Mouse (Mus musculus) erythroblast, embryonic 14.5 days (primary cell): ENCODE results near the gene Bcr. TPM values are rescaled to one million over a fixed set of nuclear protein-coding genes. Genes with fewer than 3 reads are reported as not detected.
"Not testable (repeated sequence)": the region's sequence is repeated elsewhere in the genome, so short reads cannot be mapped to it uniquely, and the experiment has no call there.

Experiments used
- H3K27me3 ChIP-seq: 2 replicates; pipeline ENCODE4 v1.6.1; 2012; ENCODE audit warnings: inconsistent platforms; ENCODE audit not compliant: control insufficient read depth
- H3K36me3 ChIP-seq: 2 replicates; pipeline ENCODE4 v1.6.1; 2012; ENCODE audit warnings: mild to moderate bottlenecking, inconsistent platforms; ENCODE audit not compliant: control insufficient read depth
- H3K4me1 ChIP-seq: 2 replicates; pipeline ENCODE4 v1.6.1; 2012; ENCODE audit warnings: inconsistent platforms; ENCODE audit not compliant: control insufficient read depth
- H3K4me3 ChIP-seq: replicated peaks from 2 replicates; pipeline ENCODE3; 2012; ENCODE audit warnings: moderate library complexity, mild to moderate bottlenecking, inconsistent platforms
- H3K9me3 ChIP-seq: 2 replicates; pipeline ENCODE4 v1.6.1; 2012; ENCODE audit warnings: low read length, inconsistent platforms, mixed read lengths; ENCODE audit not compliant: control insufficient read depth
- GATA1 ChIP-seq: IDR thresholded peaks from 2 replicates; pipeline ENCODE4 v1.6.1; 2012; ENCODE audit warnings: low read length, inconsistent platforms, mixed read lengths
- TAL1 ChIP-seq: IDR thresholded peaks from 3 replicates; pipeline ENCODE4 v1.6.1; 2012; ENCODE audit warnings: low read length, inconsistent platforms, mixed read lengths
- polyA plus RNA-seq: library from polyadenylated mRNA; stranded (reverse); fragments of >175 nt; gene quantifications from 2 replicates; pipeline ENCODE4 v1.2.3, GENCODE M21; 2012

Bcr gene
- polyA plus RNA-seq, 1 experiment, result 0.11 TPM

GRCm38 (mm10) chr10:75031345-75032114 lies 28.9 kb upstream of the Bcr start:
- H3K4me3 ChIP-seq, result no peak overlapping the region
- TF ChIP-seq GATA1 (no peak), TAL1 (no peak)
- H3K4me1 ChIP-seq, result no peaks in the 10 kb centered on the region
- no peaks in the 10 kb centered on the region for H3K9me3 ChIP-seq
- no peaks in the 10 kb centered on the region for H3K27me3 ChIP-seq
- no peaks in the 10 kb centered on the region for H3K36me3 ChIP-seq

DNA sequence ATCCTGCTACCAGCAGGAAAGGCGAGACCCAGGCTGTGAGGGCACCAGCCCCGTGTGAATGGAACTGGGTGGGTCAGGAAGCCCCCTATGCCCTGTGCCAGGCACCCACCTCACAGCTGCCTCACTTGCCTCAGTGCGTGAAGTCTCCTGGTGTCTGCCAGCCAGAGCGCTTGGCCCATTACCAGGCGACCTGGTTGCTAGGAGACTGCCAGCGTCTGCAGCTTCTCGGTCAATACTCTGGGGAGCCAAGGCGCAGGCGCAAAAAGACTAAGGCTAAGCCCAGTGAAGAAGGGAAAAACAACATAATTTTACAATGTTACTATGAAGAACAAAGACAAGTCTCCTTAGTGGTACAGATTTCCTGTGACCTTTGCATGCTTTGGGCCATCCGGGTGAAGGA lies 28.0 kb upstream of the Bcr start, which contains the start of gene Rsph14:
Rsph14 (minus strand) TSS at position 192 of the 400 bp plus-strand sequence.
- Histone ChIP-seq H3K9me3 (no peaks in the 10 kb centered on the region), H3K27me3 (peaks cover 6% of the 10 kb centered on the region), H3K36me3 (no peaks in the 10 kb centered on the region), H3K4me3 (no peak within 1 kb of the TSS), H3K4me1 (peaks cover 6% of the 10 kb centered on the region)
- TF ChIP-seq TAL1, result no peak
- no peak for TF ChIP-seq GATA1

DNA sequence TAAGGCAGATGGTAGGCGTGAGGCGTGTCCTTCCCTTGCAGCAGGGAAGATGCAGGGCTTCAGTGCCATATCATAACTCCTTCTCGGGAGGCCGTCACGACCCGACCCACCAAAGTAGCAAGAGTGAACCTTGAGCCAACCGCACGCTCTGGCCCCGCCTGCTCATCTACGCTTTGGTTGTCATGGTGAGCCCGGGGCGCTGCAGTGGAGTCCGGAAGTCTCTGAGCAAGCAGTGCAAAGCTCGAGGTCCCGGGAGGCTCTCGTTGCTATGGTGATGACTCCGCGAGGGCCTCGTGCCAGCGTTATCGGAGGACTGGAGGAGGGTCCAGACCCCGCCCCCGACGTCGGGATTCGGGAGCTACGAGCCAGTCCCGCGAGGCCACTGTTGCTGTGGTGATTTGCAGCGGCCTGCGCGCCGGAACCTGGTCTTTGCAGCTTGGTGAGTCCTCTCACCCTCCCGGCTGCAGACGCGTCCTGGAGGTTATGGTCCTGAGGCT lies 23.5 kb upstream of the Bcr start, which contains the start of gene Rab36:
Rab36 (plus strand) TSS at position 176 of the 497 bp plus-strand sequence.
- peaks cover 6% of the 10 kb centered on the region for H3K27me3 ChIP-seq
- TF ChIP-seq TAL1 (no peak), GATA1 (no peak)
- no peaks in the 10 kb centered on the region for H3K36me3 ChIP-seq
- peaks cover 10% of the 10 kb centered on the region for H3K4me1 ChIP-seq
- H3K9me3 ChIP-seq, result no peaks in the 10 kb centered on the region
- peak within 1 kb of the TSS; percentile 19 for H3K4me3 ChIP-seq

DNA sequence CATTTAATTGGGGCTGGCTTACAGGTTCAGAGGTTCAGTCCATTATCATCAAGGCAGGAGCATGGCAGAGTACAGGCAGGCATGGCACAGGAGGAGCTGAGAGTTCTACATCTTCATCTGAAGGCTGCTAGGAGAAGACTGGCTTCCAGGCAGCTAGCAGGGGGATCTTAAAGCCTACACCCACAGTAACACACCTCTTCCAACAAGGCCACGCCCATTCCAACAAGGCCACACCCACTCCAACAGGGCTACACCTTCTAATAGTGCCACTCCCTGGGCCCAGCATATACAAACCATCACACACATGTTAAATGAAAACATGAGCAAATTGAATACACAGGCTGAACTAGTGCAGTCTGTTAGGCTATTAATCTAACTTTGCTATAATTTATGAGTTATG lies 18.3 kb upstream of the Bcr start:
- not testable (repeated sequence) for H3K9me3 ChIP-seq, H3K27me3 ChIP-seq, H3K4me3 ChIP-seq, H3K36me3 ChIP-seq
- H3K4me1 ChIP-seq, result peaks cover 22% of the 10 kb centered on the region

DNA sequence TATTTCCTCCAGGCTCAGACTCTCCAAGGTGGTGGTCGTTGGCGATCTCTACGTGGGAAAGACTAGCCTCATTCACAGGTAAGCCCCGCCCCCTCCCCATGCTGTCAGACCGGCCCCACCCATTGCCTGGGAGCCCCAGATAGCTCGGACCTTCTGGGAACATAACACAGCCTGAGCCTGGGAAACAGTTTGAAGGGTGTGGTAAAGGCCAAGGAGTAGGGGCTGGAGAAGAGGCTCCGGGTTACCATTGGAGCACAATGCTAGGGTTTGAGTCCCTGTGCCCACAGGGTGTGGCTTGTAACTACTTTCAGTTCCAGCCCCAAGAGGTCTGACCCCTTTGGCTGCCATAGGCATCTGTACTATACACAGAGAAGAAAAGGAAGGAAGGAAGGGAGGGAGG lies 15.9 kb upstream of the Bcr start:
- TF ChIP-seq TAL1 (no peak), GATA1 (no peak)
- H3K4me1 ChIP-seq, result peaks cover 20% of the 10 kb centered on the region
- H3K27me3 ChIP-seq, result no peaks in the 10 kb centered on the region
- no peaks in the 10 kb centered on the region; the same call in 1 of the 2 replicates for H3K36me3 ChIP-seq
- H3K9me3 ChIP-seq, result no peaks in the 10 kb centered on the region
- no peak overlapping the region for H3K4me3 ChIP-seq

- Histone ChIP-seq H3K36me3 (no peaks in the 10 kb centered on the region; the same call in 1 of the 2 replicates), H3K9me3 (no peaks in the 10 kb centered on the region), H3K27me3 (no peaks in the 10 kb centered on the region), H3K4me1 (peaks cover 20% of the 10 kb centered on the region), H3K4me3 (no peak overlapping the region)
- TF ChIP-seq GATA1 (no peak), TAL1 (no peak)
Observed at GRCm38 (mm10) chr10:75045831-75046230, 14.6 kb upstream of the Bcr start.

- H3K4me1 ChIP-seq, result peaks cover 13% of the 10 kb centered on the region
Observed at GRCm38 (mm10) chr10:75048711-75049110, 11.7 kb upstream of the Bcr start.

DNA sequence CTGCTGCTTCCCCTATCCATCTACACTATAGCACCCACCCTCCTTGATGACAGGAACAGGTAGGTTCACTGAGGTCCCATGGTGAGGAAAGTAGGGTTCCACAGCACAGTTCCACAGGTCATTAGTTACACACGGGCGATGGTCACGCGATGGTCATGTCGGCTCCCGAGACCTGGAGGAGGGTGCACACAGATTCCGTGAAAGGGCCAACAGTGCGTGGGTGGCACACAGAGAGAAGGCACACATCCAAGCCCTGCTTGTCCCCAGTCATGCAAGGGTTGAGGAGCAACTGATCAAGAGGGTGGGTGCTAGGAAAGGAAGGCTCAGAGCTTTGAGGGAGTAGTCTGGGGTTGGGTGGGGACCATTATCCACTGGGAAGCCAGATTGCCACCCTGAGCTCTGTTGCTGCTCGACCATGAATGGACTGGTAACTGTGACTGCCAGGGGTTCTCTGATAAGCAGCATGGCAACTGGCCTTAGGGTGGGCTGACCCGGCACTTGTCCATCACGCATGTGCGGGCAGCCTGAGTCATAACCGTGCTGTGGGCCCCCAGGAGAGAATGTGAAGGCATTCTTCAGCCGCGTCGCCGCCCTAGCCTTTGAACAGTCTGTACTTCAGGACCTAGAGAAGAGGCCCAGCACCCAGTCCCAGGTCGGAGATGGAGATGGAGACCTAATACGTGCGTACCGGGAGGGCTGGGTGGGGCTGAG lies 8.9 kb upstream of the Bcr start:
- H3K27me3 ChIP-seq, result no peaks in the 10 kb centered on the region
- no peaks in the 10 kb centered on the region for H3K9me3 ChIP-seq
- no peak overlapping the region for H3K4me3 ChIP-seq
- peaks cover 7% of the 10 kb centered on the region for H3K4me1 ChIP-seq
- TF ChIP-seq TAL1 (no peak), GATA1 (no peak)
- H3K36me3 ChIP-seq, result no peaks in the 10 kb centered on the region; the same call in 1 of the 2 replicates

More at GRCm38 (mm10) chr10:75048711-75049110, 11.7 kb upstream of the Bcr start:
- Histone ChIP-seq H3K4me3 (no peak overlapping the region), H3K27me3 (no peaks in the 10 kb centered on the region), H3K36me3 (no peaks in the 10 kb centered on the region; the same call in 1 of the 2 replicates), H3K9me3 (no peaks in the 10 kb centered on the region)
- TF ChIP-seq TAL1, result no peak
- TF ChIP-seq GATA1, result no peak

- TF ChIP-seq GATA1, result no peak
- no peak for TF ChIP-seq TAL1
- peaks cover 11% of the 10 kb centered on the region for H3K4me1 ChIP-seq
- H3K4me3 ChIP-seq, result no peak overlapping the region
- H3K36me3 ChIP-seq, result no peaks in the 10 kb centered on the region; the same call in 1 of the 2 replicates
- H3K27me3 ChIP-seq, result no peaks in the 10 kb centered on the region
- H3K9me3 ChIP-seq, result no peaks in the 10 kb centered on the region
Observed at GRCm38 (mm10) chr10:75052902-75053301, 7.5 kb upstream of the Bcr start.
